Mouse (Mus musculus) thymus, adult 2 months (tissue): ENCODE measurements at regions not wholly inside any gene's neighbourhood (a gene's known extent, or its start where the extent isn't known, plus 50 kb on each side); places are given as distances from the start of the nearest gene placed in this dataset.

Experiments
- CTCF ChIP-seq: fragments of 200-500 bp; IDR thresholded peaks from 2 replicates; pipeline ENCODE4 v1.5.1; 2012; ENCODE audit warnings: mild to moderate bottlenecking, control low read depth, low read length, moderate library complexity, borderline replicate concordance; ENCODE audit not compliant: control insufficient read depth, poor library complexity, insufficient read depth; ENCODE audit errors: extremely low read depth
- POLR2A ChIP-seq: fragments of 200-500 bp; IDR thresholded peaks from 2 replicates; pipeline ENCODE4 v1.6.1; 2012; ENCODE audit warnings: mild to moderate bottlenecking, low read length, control low read depth, moderate library complexity; ENCODE audit not compliant: control insufficient read depth, poor library complexity, insufficient read depth; ENCODE audit errors: extremely low read depth

DNA sequence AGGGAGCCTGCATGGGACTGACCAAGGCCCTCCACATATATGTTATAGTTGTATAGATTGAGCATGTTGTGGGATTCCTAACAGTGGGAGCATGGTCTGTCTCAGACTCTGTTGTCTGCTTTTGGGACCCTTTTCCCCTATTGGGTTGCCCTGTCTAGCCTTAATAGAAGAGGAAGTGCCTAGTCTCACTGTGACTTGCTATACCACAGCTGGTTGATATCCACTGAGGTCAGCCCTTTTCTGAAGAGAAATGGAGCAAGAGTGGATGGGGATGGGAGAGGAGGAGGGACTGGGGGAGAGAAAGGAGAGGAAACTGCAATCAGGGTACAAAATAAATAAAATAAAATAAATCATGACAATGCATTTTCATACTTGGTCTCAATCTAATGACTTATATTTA is 120.1 kb downstream of the Tsen15 start:
- TF ChIP-seq POLR2A (no peak), CTCF (no peak)
